Mouse (Mus musculus): ENCODE data around the gene Lpcat2. TPM values are rescaled to one million over a fixed set of nuclear protein-coding genes. Genes with fewer than 3 reads are reported as not detected.

Gene Lpcat2
- polyA plus RNA-seq, 1 experiment from 2014 or later: 8.5 TPM

- H3K9me3 ChIP-seq (replicated peaks; ENCODE audit: control insufficient read depth, low read length, poor library complexity, severe bottlenecking): no peaks in the 10 kb centered on the region
- H3K4me2 ChIP-seq (ENCODE audit: low read length): no peak overlapping the region
- H3K27me3 ChIP-seq (ENCODE audit: control insufficient read depth, insufficient read depth, low read depth, low read length): no peaks in the 10 kb centered on the region
- no peak overlapping the region for H3K9ac ChIP-seq (ENCODE audit: low read depth, low read length)
- no peak overlapping the region for H3K4me3 ChIP-seq (ENCODE audit: low read depth, low read length)
- 57% methylated on average over 6 of the region's 6 CpGs for WGBS
- no peak for ATAC-seq
- H3K27ac ChIP-seq (ENCODE audit: low read length): no peak overlapping the region
- H3K36me3 ChIP-seq (ENCODE audit: control insufficient read depth, insufficient read depth, low read length): no peaks in the 10 kb centered on the region
- H3K4me1 ChIP-seq (ENCODE audit: control insufficient read depth, insufficient read depth, low read length): peaks cover 9% of the 10 kb centered on the region; the same call in 1 of the 2 replicates
Observed at GRCm38 (mm10) chr8:92849261-92849660, 5.9 kb upstream of the Lpcat2 start.

GRCm38 (mm10) chr8:92850239-92850638, 4.9 kb upstream of the Lpcat2 start:
- Histone ChIP-seq H3K4me2 (ENCODE audit: low read length) (no peak overlapping the region), H3K9ac (ENCODE audit: low read depth, low read length) (no peak overlapping the region), H3K27ac (ENCODE audit: low read length) (peak overlapping the region; percentile 19; the same call in 1 of the 2 replicates), H3K4me3 (ENCODE audit: low read depth, low read length) (no peak overlapping the region), H3K36me3 (ENCODE audit: control insufficient read depth, insufficient read depth, low read length) (no peaks in the 10 kb centered on the region), H3K27me3 (ENCODE audit: control insufficient read depth, insufficient read depth, low read depth, low read length) (no peaks in the 10 kb centered on the region), H3K4me1 (ENCODE audit: control insufficient read depth, insufficient read depth, low read length) (peaks cover 9% of the 10 kb centered on the region; the same call in 1 of the 2 replicates), H3K9me3 (replicated peaks; ENCODE audit: control insufficient read depth, low read length, poor library complexity, severe bottlenecking) (no peaks in the 10 kb centered on the region)
- peak; percentile 82 for ATAC-seq
- WGBS: 58% methylated on average over 4 of the region's 4 CpGs

GRCm38 (mm10) chr8:92851381-92851780, 3.8 kb upstream of the Lpcat2 start:
- peaks cover 9% of the 10 kb centered on the region; the same call in 1 of the 2 replicates for H3K4me1 ChIP-seq (ENCODE audit: control insufficient read depth, insufficient read depth, low read length)
- no peak overlapping the region for H3K27ac ChIP-seq (ENCODE audit: low read length)
- no peaks in the 10 kb centered on the region for H3K9me3 ChIP-seq (replicated peaks; ENCODE audit: control insufficient read depth, low read length, poor library complexity, severe bottlenecking)
- no peak for ATAC-seq
- WGBS: 86% methylated on average over 3 of the region's 3 CpGs
- no peaks in the 10 kb centered on the region for H3K36me3 ChIP-seq (ENCODE audit: control insufficient read depth, insufficient read depth, low read length)
- H3K4me3 ChIP-seq (ENCODE audit: low read depth, low read length): no peak overlapping the region
- H3K4me2 ChIP-seq (ENCODE audit: low read length): no peak overlapping the region
- H3K27me3 ChIP-seq (ENCODE audit: control insufficient read depth, insufficient read depth, low read depth, low read length): no peaks in the 10 kb centered on the region
- no peak overlapping the region for H3K9ac ChIP-seq (ENCODE audit: low read depth, low read length)

- H3K36me3 ChIP-seq (ENCODE audit: control insufficient read depth, insufficient read depth, low read length): no peaks in the 10 kb centered on the region
- H3K27ac ChIP-seq (ENCODE audit: low read length): no peak overlapping the region
- no peak for ATAC-seq
- H3K9ac ChIP-seq (ENCODE audit: low read depth, low read length): no peak overlapping the region
- no peak overlapping the region for H3K4me2 ChIP-seq (ENCODE audit: low read length)
- no peak overlapping the region for H3K4me3 ChIP-seq (ENCODE audit: low read depth, low read length)
- no peaks in the 10 kb centered on the region for H3K4me1 ChIP-seq (ENCODE audit: control insufficient read depth, insufficient read depth, low read length)
- no peaks in the 10 kb centered on the region for H3K27me3 ChIP-seq (ENCODE audit: control insufficient read depth, insufficient read depth, low read depth, low read length)
- no peaks in the 10 kb centered on the region for H3K9me3 ChIP-seq (replicated peaks; ENCODE audit: control insufficient read depth, low read length, poor library complexity, severe bottlenecking)
- 66% methylated on average over 18 of the region's 18 CpGs for WGBS
Observed at GRCm38 (mm10) chr8:92853188-92853983, 1.8 kb upstream of the Lpcat2 start.

- H3K36me3 ChIP-seq (ENCODE audit: control insufficient read depth, insufficient read depth, low read length): no peaks in the 10 kb centered on the region
- no peaks in the 10 kb centered on the region for H3K4me1 ChIP-seq (ENCODE audit: control insufficient read depth, insufficient read depth, low read length)
- H3K9me3 ChIP-seq (replicated peaks; ENCODE audit: control insufficient read depth, low read length, poor library complexity, severe bottlenecking): no peaks in the 10 kb centered on the region
- H3K4me2 ChIP-seq (ENCODE audit: low read length): peak overlapping the region; percentile 62
- ATAC-seq: no peak
- 91% methylated on average over 3 of the region's 3 CpGs for WGBS
- H3K27ac ChIP-seq (ENCODE audit: low read length): no peak overlapping the region
- no peaks in the 10 kb centered on the region for H3K27me3 ChIP-seq (ENCODE audit: control insufficient read depth, insufficient read depth, low read depth, low read length)
- no peak overlapping the region for H3K9ac ChIP-seq (ENCODE audit: low read depth, low read length)
- H3K4me3 ChIP-seq (ENCODE audit: low read depth, low read length): peak overlapping the region; percentile 63
Observed at GRCm38 (mm10) chr8:92854673-92855072, 466 bp upstream of the Lpcat2 start.

- no peaks in the 10 kb centered on the region for H3K9me3 ChIP-seq (replicated peaks; ENCODE audit: control insufficient read depth, low read length, poor library complexity, severe bottlenecking)
- H3K4me2 ChIP-seq (ENCODE audit: low read length): peak overlapping the region; percentile 62
- no peak overlapping the region for H3K9ac ChIP-seq (ENCODE audit: low read depth, low read length)
- H3K4me1 ChIP-seq (ENCODE audit: control insufficient read depth, insufficient read depth, low read length): no peaks in the 10 kb centered on the region
- H3K27ac ChIP-seq (ENCODE audit: low read length): no peak overlapping the region
- peak overlapping the region; percentile 63 for H3K4me3 ChIP-seq (ENCODE audit: low read depth, low read length)
- no peak for ATAC-seq
- WGBS: 96% methylated on average over 7 of the region's 7 CpGs
- no peaks in the 10 kb centered on the region for H3K27me3 ChIP-seq (ENCODE audit: control insufficient read depth, insufficient read depth, low read depth, low read length)
- no peaks in the 10 kb centered on the region for H3K36me3 ChIP-seq (ENCODE audit: control insufficient read depth, insufficient read depth, low read length)
Observed at GRCm38 (mm10) chr8:92856273-92856986, 1.3 kb downstream of the Lpcat2 start.

GRCm38 (mm10) chr8:92858475-92859182, 3.5 kb downstream of the Lpcat2 start:
- no peak overlapping the region for H3K4me3 ChIP-seq (ENCODE audit: low read depth, low read length)
- H3K9me3 ChIP-seq (replicated peaks; ENCODE audit: control insufficient read depth, low read length, poor library complexity, severe bottlenecking): no peaks in the 10 kb centered on the region
- H3K27me3 ChIP-seq (ENCODE audit: control insufficient read depth, insufficient read depth, low read depth, low read length): no peaks in the 10 kb centered on the region
- H3K4me2 ChIP-seq (ENCODE audit: low read length): no peak overlapping the region
- H3K9ac ChIP-seq (ENCODE audit: low read depth, low read length): no peak overlapping the region
- no peak overlapping the region for H3K27ac ChIP-seq (ENCODE audit: low read length)
- no peak for ATAC-seq
- WGBS: 84% methylated on average over 14 of the region's 14 CpGs
- H3K36me3 ChIP-seq (ENCODE audit: control insufficient read depth, insufficient read depth, low read length): no peaks in the 10 kb centered on the region
- H3K4me1 ChIP-seq (ENCODE audit: control insufficient read depth, insufficient read depth, low read length): no peaks in the 10 kb centered on the region

- Histone ChIP-seq H3K27ac (ENCODE audit: low read length) (no peak overlapping the region), H3K36me3 (ENCODE audit: control insufficient read depth, insufficient read depth, low read length) (no peaks in the 10 kb centered on the region), H3K9me3 (replicated peaks; ENCODE audit: control insufficient read depth, low read length, poor library complexity, severe bottlenecking) (no peaks in the 10 kb centered on the region), H3K9ac (ENCODE audit: low read depth, low read length) (no peak overlapping the region), H3K4me1 (ENCODE audit: control insufficient read depth, insufficient read depth, low read length) (no peaks in the 10 kb centered on the region), H3K27me3 (ENCODE audit: control insufficient read depth, insufficient read depth, low read depth, low read length) (no peaks in the 10 kb centered on the region), H3K4me3 (ENCODE audit: low read depth, low read length) (no peak overlapping the region), H3K4me2 (ENCODE audit: low read length) (no peak overlapping the region)
- no peak for ATAC-seq
- WGBS: 92% methylated on average over 1 of the region's 1 CpGs
Observed at GRCm38 (mm10) chr8:92861977-92862376, 6.8 kb downstream of the Lpcat2 start.
